Mouse (Mus musculus): Measurements from ENCODE around the gene Abhd17a.

DNA sequence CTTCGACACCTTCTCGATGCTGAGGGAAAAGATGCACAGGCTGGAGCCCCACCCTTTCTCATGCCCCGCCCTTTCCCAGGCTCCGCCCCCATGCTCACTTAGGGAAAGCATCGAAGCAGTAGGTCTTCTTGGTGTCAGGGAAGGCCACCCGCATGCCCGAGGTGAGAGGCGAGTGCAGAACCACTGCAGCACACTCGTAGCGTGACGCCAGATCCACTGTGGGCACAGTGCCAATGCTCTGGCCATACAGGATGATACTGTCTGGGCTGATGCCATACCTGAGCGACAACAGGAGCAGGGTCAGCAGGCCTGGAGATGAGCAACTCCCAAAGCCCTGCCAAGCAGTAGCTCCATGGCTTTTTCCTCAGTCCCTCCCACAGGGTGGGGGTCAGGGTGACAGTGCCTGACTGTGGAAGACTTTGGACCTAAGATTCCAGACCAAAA lies 6.1 kb downstream of the Abhd17a start:
- TF ChIP-seq CTCF (IDR thresholded peaks at IDR 0.05; ENCODE audit: low read depth, low read length) (no peak), POLR2A (IDR thresholded peaks at IDR 0.05; ENCODE audit: extremely low read depth, insufficient read depth, low read length) (no peak)

Measured in liver, adult 2 months (tissue).